ENCODE assay signal across 37 mouse cellular contexts in genomic region chr4:118758637-118759036, GRCm38 (mm10). TPM values are rescaled to one million over a fixed set of nuclear protein-coding genes. Genes with fewer than 3 reads are reported as not detected.
"Had no signal": no experiment of that assay in that cellular context is flagged by ENCODE, and none has a peak within 500 bp of the region (broad histone marks: within the 10 kb centered on the region; RNA-seq: fewer than 3 reads in every experiment).

Gene Olfr1338, minus strand, starts transcription at chr4:118758737.

- DNase-seq: left cerebral cortex, postnatal 4 days; liver; liver, embryonic 13.5 days; liver, postnatal 0 days; lung, adult 18-20 months; lung, adult 2 months; lung, embryonic 14.5 days; lung, postnatal 10 days; lung, postnatal 14 days; lung, postnatal 36 days; lung, postnatal 4 days; midbrain, embryonic 14.5 days had no signal

RNA-seq across cellular contexts. Expression of gene Olfr1338, which starts in this region (rescaled TPM):
- polyA plus RNA-seq: limb, embryonic 10.5 days; limb, embryonic 11.5 days; limb, embryonic 12.5 days; limb, embryonic 13.5 days; limb, embryonic 14.5 days; limb, embryonic 15.5 days; liver, adult 2 months; liver, embryonic 11.5 days; liver, embryonic 12.5 days; liver, embryonic 13.5 days; liver, embryonic 14.5 days; liver, embryonic 15.5 days; liver, embryonic 16.5 days; liver, postnatal 0 days; lung, adult 2 months; lung, embryonic 14.5 days; lung, embryonic 15.5 days; lung, embryonic 16.5 days; lung, postnatal 0 days; macrophage; midbrain, embryonic 10.5 days; midbrain, embryonic 11.5 days; midbrain, embryonic 12.5 days; midbrain, embryonic 13.5 days; midbrain, embryonic 14.5 days; midbrain, embryonic 15.5 days; midbrain, embryonic 16.5 days; midbrain, postnatal 0 days; myocyte; neural tube, embryonic 11.5 days had no signal
